Mouse (Mus musculus) myocyte (in vitro differentiated cells): ENCODE results near the gene Tnrc6c.

Source experiments
- MAX ChIP-seq: IDR thresholded peaks from one replicate; pipeline ENCODE4 v1.6.1; 2011; ENCODE audit warnings: low read depth, mild to moderate bottlenecking, control low read depth
- MYOG ChIP-seq, 3 experiments: IDR thresholded peaks; one replicate each; pipeline ENCODE4 v1.6.1; 2011; ENCODE audit warnings: control low read depth in 2 of 3, low read depth in 2 of 3, mild to moderate bottlenecking in 2 of 3; ENCODE audit not compliant: insufficient read length in 2 of 3, control insufficient read depth in 1 of 3, insufficient read depth in 1 of 3
- POLR2A ChIP-seq: IDR thresholded peaks from one replicate; pipeline ENCODE4 v1.6.1; 2011; ENCODE audit warnings: low read depth, mild to moderate bottlenecking, control low read depth, moderate library complexity; ENCODE audit not compliant: insufficient read length
- USF1 ChIP-seq: IDR thresholded peaks from one replicate; pipeline ENCODE4 v1.6.1; 2011; ENCODE audit warnings: low read depth, mild to moderate bottlenecking, control low read depth, moderate library complexity

- no peak for TF ChIP-seq MAX
- TF ChIP-seq POLR2A: no peak
- TF ChIP-seq USF1: no peak
- no peak for TF ChIP-seq MYOG (IDR thresholded peaks at IDR 0.05; ENCODE audit: control insufficient read depth in 1 of 3, insufficient read depth in 1 of 3, insufficient read length in 2 of 3, low read depth in 2 of 3)
Measured at GRCm38 (mm10) chr11:117712065-117712464, 58.0 kb downstream of the Tnrc6c start.
